Mouse (Mus musculus) hindbrain, embryonic 16.5 days (tissue): ENCODE measurements at regions not wholly inside any gene's neighbourhood (a gene's known extent, or its start where the extent isn't known, plus 50 kb on each side); places are given as distances from the start of the nearest gene placed in this dataset.
A peak's percentile ranks its signal among the peaks of the same experiment; 100 is the strongest.

Source experiments
- ATAC-seq: fragments of 200-750 bp; cut with Nextera tagmentation; 2 replicates; pipeline ENCODE4 v1.8.0; 2017; ENCODE audit warnings: moderate TSS enrichment, moderate library complexity
- H3K27ac ChIP-seq: fragments of 300-500 bp; sonication (generic); 2 replicates; pipeline ENCODE4 v1.5.1; 2014; ENCODE audit warnings: low read depth, mild to moderate bottlenecking, control low read depth, low read length, moderate library complexity
- H3K27me3 ChIP-seq: fragments of 300-500 bp; sonication (generic); replicated peaks from 2 replicates; pipeline ENCODE4 v1.6.1; 2014; ENCODE audit warnings: low read length; ENCODE audit not compliant: control insufficient read depth, insufficient read depth
- H3K36me3 ChIP-seq: fragments of 300-500 bp; sonication (generic); 2 replicates; pipeline ENCODE4 v1.6.1; 2014; ENCODE audit warnings: mild to moderate bottlenecking, low read length, moderate library complexity, mixed read lengths; ENCODE audit not compliant: control insufficient read depth, insufficient read depth
- H3K4me1 ChIP-seq: fragments of 300-500 bp; sonication (generic); 2 replicates; pipeline ENCODE4 v1.6.1; 2014; ENCODE audit warnings: low read depth, low read length; ENCODE audit not compliant: control insufficient read depth, insufficient read depth
- H3K4me2 ChIP-seq: fragments of 300-500 bp; sonication (generic); 2 replicates; pipeline ENCODE4 v1.6.1; 2014; ENCODE audit warnings: mild to moderate bottlenecking, low read length, control low read depth, moderate library complexity
- H3K4me3 ChIP-seq: fragments of 300-500 bp; sonication (generic); 2 replicates; pipeline ENCODE4 v1.5.1; 2014; ENCODE audit warnings: mild to moderate bottlenecking, low read length, control low read depth, moderate library complexity
- H3K9ac ChIP-seq: fragments of 300-500 bp; sonication (generic); 2 replicates; pipeline ENCODE4 v1.6.1; 2014; ENCODE audit warnings: low read depth, mild to moderate bottlenecking, control low read depth, low read length, moderate library complexity
- H3K9me3 ChIP-seq: fragments of 300-500 bp; sonication (generic); 2 replicates; pipeline ENCODE4 v1.6.1; 2014; ENCODE audit warnings: mild to moderate bottlenecking, low read length, moderate library complexity; ENCODE audit not compliant: control insufficient read depth
- WGBS: fragments of 180-500 bp; shearing (Covaris S2); extraction: QIAGEN DNeasy Blood & Tissue Kit; methylation state at CpG from one replicate; pipeline ENCODE4 v1.1.7; 2014; 5-methylcytosine and 5-hydroxymethylcytosine counted together

- Histone ChIP-seq H3K9me3 (0 out of 2 replicates have a peak, but pooled peaks cover 2% of the 10 kb centered on the region), H3K4me3 (no peak overlapping the region), H3K4me1 (no peaks in the 10 kb centered on the region), H3K36me3 (no peaks in the 10 kb centered on the region), H3K4me2 (no peak overlapping the region), H3K27me3 (no peaks in the 10 kb centered on the region), H3K27ac (no peak overlapping the region), H3K9ac (no peak overlapping the region)
- 88% methylated on average over 1 of the region's 1 CpGs for WGBS
- ATAC-seq, result no peak
Measured at GRCm38 (mm10) chr3:17772886-17773285, 175.3 kb upstream of the Cypt12 start.

- 83% methylated on average over 3 of the region's 3 CpGs for WGBS
- no peak overlapping the region for H3K4me2 ChIP-seq
- H3K27ac ChIP-seq, result no peak overlapping the region
- no peaks in the 10 kb centered on the region for H3K36me3 ChIP-seq
- no peaks in the 10 kb centered on the region for H3K27me3 ChIP-seq
- no peaks in the 10 kb centered on the region for H3K4me1 ChIP-seq
- no peaks in the 10 kb centered on the region for H3K9me3 ChIP-seq
- no peak for ATAC-seq
- H3K9ac ChIP-seq, result no peak overlapping the region
- H3K4me3 ChIP-seq, result no peak overlapping the region
Measured at GRCm38 (mm10) chr3:17779152-17779551, 169.1 kb upstream of the Cypt12 start.

GRCm38 (mm10) chr3:17784076-17784475, 164.1 kb upstream of the Cypt12 start:
- peak overlapping the region; percentile 73 for H3K27ac ChIP-seq
- H3K9me3 ChIP-seq, result no peaks in the 10 kb centered on the region
- peak overlapping the region; percentile 48; the same call in 1 of the 2 replicates for H3K9ac ChIP-seq
- H3K4me1 ChIP-seq, result peaks cover 6% of the 10 kb centered on the region; the same call in 1 of the 2 replicates
- peak overlapping the region; percentile 47 for H3K4me2 ChIP-seq
- 41% methylated on average over 3 of the region's 3 CpGs for whole genome bisulfite sequencing
- no peaks in the 10 kb centered on the region for H3K27me3 ChIP-seq
- no peaks in the 10 kb centered on the region for H3K36me3 ChIP-seq
- peak overlapping the region; percentile 21 for H3K4me3 ChIP-seq
- no peak for ATAC-seq

- Histone ChIP-seq H3K9ac (no peak overlapping the region), H3K36me3 (no peaks in the 10 kb centered on the region), H3K4me3 (no peak overlapping the region; the same call in 1 of the 2 replicates), H3K27ac (no peak overlapping the region), H3K9me3 (no peaks in the 10 kb centered on the region), H3K4me2 (peak overlapping the region; percentile 98; the same call in 1 of the 2 replicates), H3K4me1 (peaks cover 6% of the 10 kb centered on the region; the same call in 1 of the 2 replicates), H3K27me3 (no peaks in the 10 kb centered on the region)
- 26% methylated on average over 3 of the region's 3 CpGs for WGBS
- ATAC-seq, result no peak
Measured at GRCm38 (mm10) chr3:17784587-17784986, 163.6 kb upstream of the Cypt12 start.

- Histone ChIP-seq H3K27me3 (no peaks in the 10 kb centered on the region), H3K9me3 (no peaks in the 10 kb centered on the region), H3K4me1 (peaks cover 6% of the 10 kb centered on the region; the same call in 1 of the 2 replicates), H3K27ac (peak overlapping the region; percentile 99), H3K4me2 (peak overlapping the region; percentile 98), H3K9ac (peak overlapping the region; percentile 90), H3K4me3 (peak overlapping the region; percentile 52), H3K36me3 (no peaks in the 10 kb centered on the region)
- WGBS, result 5% methylated on average over 21 of the region's 21 CpGs
- ATAC-seq, result no peak
Measured at GRCm38 (mm10) chr3:17785106-17786022, 162.8 kb upstream of the Cypt12 start.

- H3K4me1 ChIP-seq, result peaks cover 6% of the 10 kb centered on the region; the same call in 1 of the 2 replicates
- H3K4me3 ChIP-seq, result peak overlapping the region; percentile 52
- no peaks in the 10 kb centered on the region for H3K36me3 ChIP-seq
- H3K9me3 ChIP-seq, result no peaks in the 10 kb centered on the region
- H3K9ac ChIP-seq, result peak overlapping the region; percentile 90
- ATAC-seq, result peak; percentile 46
- H3K27ac ChIP-seq, result peak overlapping the region; percentile 99
- peak overlapping the region; percentile 98 for H3K4me2 ChIP-seq
- no peaks in the 10 kb centered on the region for H3K27me3 ChIP-seq
- under 1% methylated on average over 54 of the region's 56 CpGs for WGBS
Measured at GRCm38 (mm10) chr3:17786023-17786720, 162.0 kb upstream of the Cypt12 start.

- peak overlapping the region; percentile 98 for H3K4me2 ChIP-seq
- peak overlapping the region; percentile 90 for H3K9ac ChIP-seq
- peak overlapping the region; percentile 52 for H3K4me3 ChIP-seq
- 2% methylated on average over 35 of the region's 35 CpGs for WGBS
- peak; percentile 46 for ATAC-seq
- no peaks in the 10 kb centered on the region for H3K9me3 ChIP-seq
- H3K27ac ChIP-seq, result peak overlapping the region; percentile 99
- H3K4me1 ChIP-seq, result peaks cover 6% of the 10 kb centered on the region; the same call in 1 of the 2 replicates
- H3K36me3 ChIP-seq, result no peaks in the 10 kb centered on the region
- H3K27me3 ChIP-seq, result no peaks in the 10 kb centered on the region
Measured at GRCm38 (mm10) chr3:17786721-17787442, 161.3 kb upstream of the Cypt12 start.

GRCm38 (mm10) chr3:17787443-17788333, 160.5 kb upstream of the Cypt12 start:
- Histone ChIP-seq H3K9ac (peak overlapping the region; percentile 90), H3K9me3 (no peaks in the 10 kb centered on the region), H3K4me1 (peaks cover 6% of the 10 kb centered on the region; the same call in 1 of the 2 replicates), H3K4me2 (peak overlapping the region; percentile 98), H3K36me3 (no peaks in the 10 kb centered on the region), H3K4me3 (peak overlapping the region; percentile 52), H3K27me3 (no peaks in the 10 kb centered on the region), H3K27ac (peak overlapping the region; percentile 99)
- ATAC-seq, result no peak
- WGBS, result 15% methylated on average over 18 of the region's 18 CpGs
